25 mouse cellular contexts compared by ENCODE assay signal in the genomic region with DNA sequence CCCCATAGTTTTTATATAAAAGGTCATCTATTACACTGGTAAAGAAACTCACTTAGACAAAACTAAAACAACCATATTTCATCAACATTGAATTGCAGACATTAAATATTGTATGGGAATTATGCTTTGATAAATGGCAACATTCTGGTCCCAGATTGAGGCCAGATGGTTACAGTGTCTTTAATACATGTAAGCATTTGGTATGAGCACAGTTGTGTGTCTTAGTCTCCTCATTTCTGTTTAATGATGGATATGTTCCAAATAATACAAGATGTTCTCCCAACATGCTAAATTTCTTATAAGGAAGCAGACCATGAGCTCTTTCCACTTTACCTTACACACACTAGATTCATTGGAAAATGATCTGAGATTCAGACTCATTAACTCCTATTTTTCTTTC.
DNase-seq lines count a peak whose midpoint lies in the region; ATAC-seq and TF ChIP-seq lines count a peak whose summit lies in the region.
"Had no signal": no experiment of that assay in that cellular context is flagged by ENCODE, and none has a peak within 500 bp of the region (broad histone marks: within the 10 kb centered on the region; RNA-seq: fewer than 3 reads in every experiment).

No protein-coding gene starts in this region.

- no peak overlapping the region for H3K4me3 ChIP-seq in embryonic facial prominence, embryonic 14.5 days (ENCODE audit: low read depth, low read length)
- H3K4me3 ChIP-seq in embryonic facial prominence, embryonic 10.5 days = no peak overlapping the region
- no peak overlapping the region for H3K4me3 ChIP-seq in forebrain, embryonic 15.5 days
- H3K4me3 ChIP-seq in forebrain, embryonic 10.5 days = no peak overlapping the region
- H3K4me3 ChIP-seq: embryonic facial prominence, embryonic 13.5 days; heart, embryonic 12.5 days; heart, embryonic 15.5 days; hindbrain, embryonic 10.5 days; hindbrain, embryonic 13.5 days; intestine, embryonic 15.5 days had no signal

- no peak for ATAC-seq in embryonic facial prominence, embryonic 14.5 days (ENCODE audit: low read depth)
- ATAC-seq in forebrain, embryonic 15.5 days (replicated peaks) = peak; percentile 51; the same call in 1 of the 2 replicates
- ATAC-seq: activated CD4-positive, CD25-positive, alpha-beta regulatory T cell, adult 4 months; hindbrain, embryonic 16.5 days; intestine, embryonic 15.5 days had no signal

- no peak overlapping the region for H3K27ac ChIP-seq in embryonic facial prominence, embryonic 14.5 days (replicated peaks; ENCODE audit: low read depth, low read length)
- no peak overlapping the region for H3K27ac ChIP-seq in embryonic facial prominence, embryonic 10.5 days (replicated peaks)
- no peak overlapping the region for H3K27ac ChIP-seq in forebrain, embryonic 15.5 days (replicated peaks)
- no peak overlapping the region for H3K27ac ChIP-seq in forebrain, embryonic 10.5 days
- H3K27ac ChIP-seq: embryonic facial prominence, embryonic 13.5 days; heart, embryonic 15.5 days; hindbrain, embryonic 10.5 days; hindbrain, embryonic 13.5 days; intestine, embryonic 15.5 days had no signal

- H3K9ac ChIP-seq in embryonic facial prominence, embryonic 14.5 days (ENCODE audit: low read depth, low read length) = no peak overlapping the region
- H3K9ac ChIP-seq in forebrain, embryonic 15.5 days (replicated peaks) = no peak overlapping the region
- H3K9ac ChIP-seq: embryonic facial prominence, embryonic 13.5 days; heart, embryonic 12.5 days; heart, embryonic 15.5 days; hindbrain, embryonic 13.5 days; intestine, embryonic 15.5 days had no signal

- TF ChIP-seq CTCF in brain, embryonic 14.5 days (IDR thresholded peaks at IDR 0.05; ENCODE audit: borderline replicate concordance, extremely low read depth, insufficient read depth, insufficient read length) = no peak

- H3K9me3 ChIP-seq in embryonic facial prominence, embryonic 14.5 days (ENCODE audit: control insufficient read depth, low read length) = no peaks in the 10 kb centered on the region
- H3K9me3 ChIP-seq in embryonic facial prominence, embryonic 10.5 days = no peaks in the 10 kb centered on the region
- H3K9me3 ChIP-seq in forebrain, embryonic 15.5 days = 0 out of 2 replicates have a peak, but pooled peaks cover 2% of the 10 kb centered on the region
- H3K9me3 ChIP-seq in forebrain, embryonic 10.5 days = no peaks in the 10 kb centered on the region
- H3K9me3 ChIP-seq: embryonic facial prominence, embryonic 13.5 days; heart, embryonic 12.5 days; heart, embryonic 15.5 days; hindbrain, embryonic 10.5 days; hindbrain, embryonic 13.5 days; intestine, embryonic 15.5 days had no signal

- H3K27me3 ChIP-seq in embryonic facial prominence, embryonic 14.5 days (replicated peaks; ENCODE audit: control insufficient read depth, insufficient read depth, low read length) = no peaks in the 10 kb centered on the region
- H3K27me3 ChIP-seq in embryonic facial prominence, embryonic 10.5 days (replicated peaks; ENCODE audit: low read depth, poor library complexity, severe bottlenecking) = no peaks in the 10 kb centered on the region
- H3K27me3 ChIP-seq in forebrain, embryonic 15.5 days = no peaks in the 10 kb centered on the region
- H3K27me3 ChIP-seq in forebrain, embryonic 10.5 days (ENCODE audit: poor library complexity, severe bottlenecking) = no peaks in the 10 kb centered on the region
- H3K27me3 ChIP-seq: embryonic facial prominence, embryonic 13.5 days; heart, embryonic 12.5 days; heart, embryonic 15.5 days; hindbrain, embryonic 13.5 days; intestine, embryonic 15.5 days had no signal

- no peak for TF ChIP-seq POLR2A in brain, embryonic 14.5 days (IDR thresholded peaks at IDR 0.05; ENCODE audit: borderline replicate concordance, extremely low read depth, insufficient read depth, insufficient read length, poor library complexity, severe bottlenecking)

- peak; percentile 2 for DNase-seq in embryonic facial prominence, embryonic 14.5 days (ENCODE audit: low spot score)
- no peak for DNase-seq in embryonic facial prominence, embryonic 10.5 days (ENCODE audit: low spot score)
- no peak for DNase-seq in forebrain, embryonic 10.5 days (ENCODE audit: extremely low spot score, low spot score)
- peak; percentile 78 for DNase-seq in brain, embryonic 14.5 days (ENCODE audit: low read depth)
- DNase-seq in urinary bladder, adult 2 months (ENCODE audit: low spot score) = no peak
- DNase-seq: adrenal gland, postnatal 10 days; adrenal gland, postnatal 36 days; cerebellum, adult 11 months; cerebellum, adult 2 months; cerebellum, adult 9-11 months; cerebellum, postnatal 25 days; gastrocnemius, postnatal 25 days; heart, adult 18-20 months; heart, postnatal 10 days; heart, postnatal 36 days; kidney, adult 11 months had no signal

- no peaks in the 10 kb centered on the region for H3K36me3 ChIP-seq in embryonic facial prominence, embryonic 14.5 days (ENCODE audit: control insufficient read depth, insufficient read depth, low read length)
- H3K36me3 ChIP-seq in embryonic facial prominence, embryonic 10.5 days (replicated peaks) = no peaks in the 10 kb centered on the region
- no peaks in the 10 kb centered on the region for H3K36me3 ChIP-seq in forebrain, embryonic 15.5 days
- H3K36me3 ChIP-seq in forebrain, embryonic 10.5 days (replicated peaks) = no peaks in the 10 kb centered on the region
- H3K36me3 ChIP-seq: embryonic facial prominence, embryonic 13.5 days; heart, embryonic 12.5 days; heart, embryonic 15.5 days; hindbrain, embryonic 10.5 days; hindbrain, embryonic 13.5 days; intestine, embryonic 15.5 days had no signal

- no peaks in the 10 kb centered on the region for H3K4me1 ChIP-seq in embryonic facial prominence, embryonic 14.5 days (ENCODE audit: control insufficient read depth, insufficient read depth, low read length)
- no peaks in the 10 kb centered on the region for H3K4me1 ChIP-seq in embryonic facial prominence, embryonic 10.5 days
- no peaks in the 10 kb centered on the region for H3K4me1 ChIP-seq in forebrain, embryonic 15.5 days
- H3K4me1 ChIP-seq in forebrain, embryonic 10.5 days = no peaks in the 10 kb centered on the region
- H3K4me1 ChIP-seq: embryonic facial prominence, embryonic 13.5 days; heart, embryonic 12.5 days; heart, embryonic 15.5 days; hindbrain, embryonic 10.5 days; hindbrain, embryonic 13.5 days; intestine, embryonic 15.5 days had no signal

- no peak overlapping the region for H3K4me2 ChIP-seq in embryonic facial prominence, embryonic 14.5 days (ENCODE audit: low read depth, low read length)
- H3K4me2 ChIP-seq in forebrain, embryonic 15.5 days (replicated peaks) = no peak overlapping the region
- H3K4me2 ChIP-seq: embryonic facial prominence, embryonic 13.5 days; heart, embryonic 12.5 days; heart, embryonic 15.5 days; hindbrain, embryonic 13.5 days; intestine, embryonic 15.5 days had no signal

Comparison
In these comparisons a context has a peak if more than half of its experiments do, and no peak if none do; other contexts are left out.
1. DNase-seq: peak in embryonic facial prominence, embryonic 14.5 days (single experiment) and brain, embryonic 14.5 days (single experiment); none in embryonic facial prominence, embryonic 10.5 days (single experiment), forebrain, embryonic 10.5 days (single experiment) and urinary bladder, adult 2 months (single experiment).